Mouse (Mus musculus): ENCODE measurements at regions not wholly inside any gene's neighbourhood (a gene's known extent, or its start where the extent isn't known, plus 50 kb on each side); places are given as distances from the start of the nearest gene placed in this dataset.

DNA sequence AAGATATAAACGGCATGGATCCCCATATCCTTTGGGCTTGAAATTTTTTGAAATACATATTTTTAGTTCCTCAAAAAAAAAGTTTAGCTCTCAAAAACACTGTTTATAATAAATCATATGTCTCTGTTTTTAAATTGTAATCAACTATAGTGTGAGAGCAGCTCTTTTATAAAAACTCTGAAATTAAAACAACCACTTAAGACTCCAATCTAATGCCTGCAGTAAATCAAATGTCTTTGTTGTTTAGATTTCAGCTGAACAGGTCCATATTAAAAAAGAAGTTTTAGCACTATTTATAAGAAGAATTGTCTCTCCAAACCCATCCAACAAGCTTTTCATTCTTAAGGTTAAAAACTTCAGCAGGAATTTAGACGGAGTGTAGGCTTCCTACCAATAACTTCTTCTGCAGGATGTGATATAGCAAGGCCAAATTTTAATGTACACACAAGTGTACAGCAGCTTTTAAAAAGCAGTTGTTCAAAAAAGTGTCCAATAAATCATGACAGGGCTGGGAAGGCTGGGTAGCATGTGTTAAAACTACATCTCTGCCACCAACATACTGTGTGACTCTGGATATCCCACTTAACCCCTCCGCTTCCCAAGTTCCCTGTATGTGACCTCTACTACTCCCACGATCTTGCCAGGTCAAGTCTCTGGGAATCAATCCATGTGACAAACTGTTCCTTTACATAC, 160.6 kb upstream of the Paip1 start:
- no peak for DNase-seq (ENCODE audit: low read depth, low spot score)

DNA sequence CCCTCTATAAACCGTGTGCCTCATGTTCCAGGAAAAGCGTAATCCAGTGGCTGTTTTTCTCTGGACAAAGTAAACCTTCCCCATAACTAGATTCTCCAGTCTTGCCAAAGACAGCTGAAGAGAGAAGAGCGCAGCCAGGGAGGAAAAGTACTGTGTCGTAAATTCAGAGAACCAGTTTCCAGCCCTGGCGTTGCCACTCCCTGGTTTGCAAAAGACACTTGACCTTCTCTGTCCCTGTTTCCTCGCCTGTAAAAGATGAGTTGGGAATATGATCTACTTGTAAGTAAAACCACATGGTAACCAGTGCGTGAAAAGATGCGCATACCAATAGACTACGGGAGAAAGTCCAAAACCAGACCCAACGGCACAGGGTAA, 160.1 kb upstream of the Paip1 start:
- DNase-seq (ENCODE audit: low read depth, low spot score): no peak

DNA sequence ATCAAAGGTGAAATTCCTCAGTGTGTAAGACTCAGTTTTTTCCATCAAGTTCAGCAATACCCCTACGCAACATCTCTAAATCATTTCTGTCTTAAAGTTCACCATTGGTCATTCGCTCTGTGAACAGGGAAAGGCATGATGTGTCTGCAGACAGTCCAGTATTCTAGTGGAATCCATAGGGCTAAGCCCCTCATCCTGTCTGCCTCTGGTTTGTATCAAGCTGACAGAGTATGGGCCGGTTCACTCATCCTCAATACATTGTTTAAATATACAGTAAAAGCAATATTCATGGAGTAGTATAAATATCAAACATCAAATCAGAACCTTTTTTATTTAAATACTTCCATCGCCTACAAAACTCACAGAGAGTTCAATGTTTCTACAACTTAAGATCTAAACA, 152.9 kb upstream of the Paip1 start:
- no peak for DNase-seq (ENCODE audit: low read depth, low spot score)

- DNase-seq (ENCODE audit: low read depth, low spot score): no peak
Observed at GRCm38 (mm10) chr13:119277308-119277948, 151.0 kb upstream of the Paip1 start.

- DNase-seq (ENCODE audit: low read depth, low spot score): no peak
Observed at GRCm38 (mm10) chr13:119279449-119279848, 149.0 kb upstream of the Paip1 start.

DNA sequence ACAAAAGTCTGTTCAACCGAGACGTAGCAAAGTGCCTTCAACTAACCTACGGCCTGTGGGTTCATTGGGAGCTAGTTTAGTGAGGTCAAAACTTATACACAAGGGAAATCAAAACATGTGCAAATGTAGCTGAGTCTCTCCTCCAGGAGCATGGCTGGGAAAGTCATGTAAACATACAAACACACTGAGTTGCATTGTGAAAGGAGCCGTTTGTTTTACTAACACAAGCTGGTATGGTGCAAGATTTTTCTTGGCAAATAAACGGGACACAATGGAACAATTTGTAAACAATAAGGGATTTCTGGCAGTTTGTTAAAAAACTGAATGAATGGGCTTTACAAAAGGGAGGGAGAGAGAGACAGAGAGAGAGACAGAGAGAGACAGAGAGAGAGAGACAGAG, 147.8 kb upstream of the Paip1 start:
- no peak for DNase-seq (ENCODE audit: low read depth, low spot score)

GRCm38 (mm10) chr13:119283448-119283847, 145.0 kb upstream of the Paip1 start:
- DNase-seq (ENCODE audit: low read depth, low spot score): peak; percentile 5

- no peak for DNase-seq (ENCODE audit: low read depth, low spot score)
Observed at GRCm38 (mm10) chr13:119309238-119309637, 119.2 kb upstream of the Paip1 start.

DNA sequence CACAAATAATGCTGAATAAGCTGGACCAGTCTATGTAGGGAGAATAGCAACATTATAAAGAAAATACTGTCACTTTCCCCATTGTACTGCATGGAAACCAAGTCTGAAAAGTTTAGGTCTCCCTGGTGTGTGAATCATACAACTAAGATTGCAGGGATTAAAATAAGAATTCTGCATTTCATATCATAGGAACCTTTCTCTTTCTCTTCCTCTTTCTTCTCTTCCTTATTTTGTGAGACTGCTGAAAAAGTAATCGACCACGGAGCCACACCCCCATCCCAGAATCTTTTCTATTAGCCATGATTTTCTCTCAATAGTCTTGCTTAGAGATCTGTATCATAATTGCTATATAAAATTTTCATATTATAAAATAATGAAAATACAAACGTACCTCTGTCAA, 118.4 kb upstream of the Paip1 start:
- no peak for DNase-seq (ENCODE audit: low read depth, low spot score)

GRCm38 (mm10) chr13:119314356-119314755, 114.0 kb upstream of the Paip1 start:
- no peak for DNase-seq (ENCODE audit: low read depth, low spot score)

DNA sequence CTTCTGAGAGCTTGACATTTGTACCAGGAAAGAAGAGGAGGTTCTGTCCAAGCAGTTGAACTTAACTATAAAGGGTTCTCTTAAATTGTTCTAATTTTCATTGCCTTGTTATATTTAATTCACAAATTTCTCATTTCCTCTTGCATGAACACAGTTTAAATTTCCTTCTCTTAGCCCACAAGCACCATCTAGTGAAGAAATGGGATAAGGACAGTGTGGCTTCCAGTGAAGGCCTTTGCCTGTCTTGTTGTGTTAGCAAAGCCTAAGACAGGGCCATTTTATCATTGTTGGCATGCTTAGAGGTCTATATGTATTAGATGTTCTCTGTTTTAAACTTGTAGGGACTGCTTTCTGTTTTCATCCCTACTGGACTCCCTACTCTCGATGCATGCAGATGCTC, 110.0 kb upstream of the Paip1 start:
- DNase-seq (ENCODE audit: low read depth, low spot score): no peak

DNA sequence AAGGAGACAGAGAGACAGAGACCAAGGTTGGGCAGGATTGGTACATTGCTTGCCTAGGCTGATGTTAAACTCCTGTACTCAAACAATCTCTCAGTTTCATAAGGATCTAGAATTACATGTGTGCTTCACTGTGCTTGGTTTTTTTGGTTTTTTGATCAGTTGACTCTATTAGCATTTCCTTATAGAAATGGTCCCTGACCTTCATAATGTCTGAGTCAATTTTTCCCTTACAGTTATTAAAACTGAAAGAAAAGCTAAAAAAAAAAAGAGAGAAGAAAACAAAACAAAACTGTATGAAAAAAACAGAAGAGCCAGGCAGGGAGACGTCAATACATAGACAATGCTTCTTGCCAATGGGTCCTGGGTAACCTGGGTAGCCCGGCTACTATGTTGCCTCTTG, 102.9 kb upstream of the Paip1 start:
- DNase-seq (ENCODE audit: low read depth, low spot score): no peak

DNA sequence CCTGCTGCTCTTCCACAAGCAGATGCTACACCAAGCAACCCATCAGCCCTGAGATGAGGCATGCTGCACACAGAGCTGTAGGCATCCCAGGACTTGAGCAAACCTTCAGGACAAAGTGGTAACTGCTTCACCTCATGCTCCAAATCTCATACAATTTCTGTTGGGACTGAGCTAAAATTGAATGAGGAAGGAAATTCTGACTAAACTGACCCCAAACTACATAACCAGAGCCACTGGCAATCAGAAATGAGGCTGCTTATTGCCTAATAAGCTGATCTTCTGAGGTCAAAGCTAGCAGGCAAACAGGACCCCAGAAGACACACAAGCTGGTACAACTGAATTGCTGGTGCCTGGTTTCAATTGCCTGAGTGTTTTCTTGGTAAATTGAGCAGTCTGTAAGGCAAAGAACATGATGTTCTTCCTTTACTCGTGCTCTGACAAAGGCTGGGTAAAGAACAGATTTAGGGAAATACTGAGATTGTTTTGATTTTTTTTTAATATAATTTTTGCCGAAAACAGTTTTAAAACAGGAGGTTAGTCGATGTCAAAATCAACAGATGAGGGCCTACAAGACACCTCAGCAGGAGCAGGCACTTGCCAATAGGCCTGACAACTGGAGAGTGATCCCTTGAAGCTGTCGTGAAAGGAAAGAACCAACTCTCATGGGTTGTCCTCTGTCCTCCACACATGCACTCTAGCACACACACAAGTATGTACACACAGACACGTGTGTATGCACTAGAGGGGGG, 101.3 kb upstream of the Paip1 start:
- no peak for DNase-seq (ENCODE audit: low read depth, low spot score)

- DNase-seq (ENCODE audit: low read depth, low spot score): no peak
Observed at GRCm38 (mm10) chr13:119328731-119329130, 99.7 kb upstream of the Paip1 start.

- DNase-seq (ENCODE audit: low read depth, low spot score): no peak
Observed at GRCm38 (mm10) chr13:119331815-119332214, 96.6 kb upstream of the Paip1 start.

GRCm38 (mm10) chr13:119333915-119334314, 94.5 kb upstream of the Paip1 start:
- no peak for DNase-seq (ENCODE audit: low read depth, low spot score)

- no peak for DNase-seq (ENCODE audit: low read depth, low spot score)
Observed at GRCm38 (mm10) chr13:119337861-119338260, 90.5 kb upstream of the Paip1 start.

GRCm38 (mm10) chr13:119339016-119339415, 89.4 kb upstream of the Paip1 start:
- DNase-seq (ENCODE audit: low read depth, low spot score): no peak

DNA sequence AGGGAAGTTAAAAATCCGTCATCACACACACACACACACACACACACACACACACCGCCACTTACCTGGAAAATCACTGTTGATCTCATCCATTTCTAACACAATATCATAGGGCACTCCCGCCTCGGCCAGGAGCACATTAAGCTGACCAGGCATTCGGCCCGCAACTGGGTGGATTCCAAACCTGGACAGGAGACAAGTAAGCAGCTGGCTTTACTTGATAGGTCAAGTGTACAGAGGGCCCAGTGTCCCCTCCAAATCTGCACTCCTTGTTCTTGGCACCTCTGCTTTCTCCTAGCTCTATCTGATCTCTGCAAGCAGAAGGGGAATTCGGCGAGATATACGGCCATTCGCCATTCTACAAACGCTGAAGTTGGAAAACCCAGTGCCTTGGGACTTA, 88.6 kb upstream of the Paip1 start:
- DNase-seq (ENCODE audit: low read depth, low spot score): no peak

GRCm38 (mm10) chr13:119341833-119342232, 86.6 kb upstream of the Paip1 start:
- peak; percentile 50 for DNase-seq (ENCODE audit: low read depth, low spot score)

DNA sequence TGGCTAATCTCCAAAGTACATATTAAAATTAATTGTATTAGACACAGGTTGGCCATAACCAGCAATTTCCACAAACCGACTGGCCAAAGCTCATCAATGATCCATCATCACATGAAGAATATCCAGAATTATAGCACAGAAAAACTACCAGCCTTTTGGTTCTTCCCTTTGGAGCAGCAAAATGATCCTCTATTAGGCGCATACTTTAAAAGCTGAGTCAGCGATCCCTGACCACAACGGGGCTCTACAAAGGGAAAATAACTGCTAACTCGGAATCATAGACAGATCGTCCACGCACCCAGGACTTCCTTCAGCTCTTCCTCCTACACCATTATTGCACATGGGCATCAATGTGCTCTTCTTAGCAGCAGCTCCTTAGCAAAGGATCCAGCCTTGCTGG, 85.6 kb upstream of the Paip1 start:
- DNase-seq (ENCODE audit: low read depth, low spot score): no peak

DNA sequence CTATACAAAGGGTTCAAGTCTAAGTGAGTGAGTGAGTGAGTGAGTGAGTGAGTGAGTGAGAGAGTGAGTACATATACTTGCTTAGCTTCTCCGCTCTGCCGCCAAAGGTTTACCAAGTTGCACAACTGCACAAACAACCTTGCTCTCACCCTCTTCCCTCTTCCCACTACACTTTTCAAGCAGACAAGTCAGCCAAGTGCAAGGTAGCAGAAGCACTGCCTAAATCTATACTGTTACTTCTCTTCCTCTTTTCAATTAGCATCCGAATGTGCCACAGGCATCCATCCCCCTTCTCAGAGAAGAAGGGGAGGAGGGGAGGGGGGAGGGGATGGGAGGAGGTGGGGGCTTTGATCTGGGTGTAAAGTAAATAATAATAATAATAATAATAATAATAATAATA, 80.4 kb upstream of the Paip1 start:
- no peak for DNase-seq (ENCODE audit: low read depth, low spot score)

- DNase-seq (ENCODE audit: low read depth, low spot score): no peak
Observed at GRCm38 (mm10) chr13:119351346-119351745, 77.1 kb upstream of the Paip1 start.
